Mouse (Mus musculus) liver, adult 2 months (tissue): ENCODE data around the gene Ipcef1.

ENCODE experiments used
- CTCF ChIP-seq: fragments of 200-500 bp; IDR thresholded peaks from 2 replicates; pipeline ENCODE4 v1.5.1; 2011; ENCODE audit warnings: low read depth, low read length, control low read depth
- POLR2A ChIP-seq: fragments of 200-500 bp; IDR thresholded peaks from 2 replicates; pipeline ENCODE4 v1.6.1; 2011; ENCODE audit warnings: low read length, control low read depth; ENCODE audit not compliant: insufficient read depth; ENCODE audit errors: extremely low read depth

DNA sequence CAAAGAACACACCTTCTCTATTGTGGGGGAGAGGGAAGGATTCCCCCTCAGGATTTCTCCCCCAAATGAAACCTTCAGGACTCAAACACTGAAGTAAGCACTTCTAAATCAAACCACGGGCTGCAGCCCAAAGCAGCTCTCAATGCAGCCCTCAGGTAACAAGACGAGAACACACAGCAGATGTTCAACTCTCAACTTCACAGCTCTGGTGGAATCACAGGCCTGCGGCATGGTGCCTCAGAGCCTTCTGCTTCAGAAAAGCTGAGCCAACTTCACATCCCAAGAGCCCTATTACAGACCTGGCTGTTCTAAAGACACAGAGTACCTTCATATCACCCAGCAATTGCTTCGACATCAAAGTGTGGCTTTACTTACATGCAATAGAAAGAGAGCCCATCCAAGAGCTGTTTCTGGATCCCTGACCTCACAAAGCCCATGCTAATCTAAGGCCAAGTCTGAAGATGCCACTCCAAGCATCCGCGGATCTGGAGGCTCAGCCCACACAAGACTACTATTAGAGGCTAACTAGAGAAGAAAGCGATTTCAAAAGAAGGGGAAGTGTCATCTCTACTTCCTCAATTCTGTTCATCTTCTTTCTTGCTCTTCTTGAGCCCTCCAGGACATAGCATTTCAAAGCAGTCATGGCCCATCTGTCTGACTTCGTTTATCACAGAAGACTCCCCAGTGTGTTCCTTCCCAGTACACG is 11.6 kb upstream of the Ipcef1 start:
- TF ChIP-seq POLR2A (no peak), CTCF (no peak)
